Mouse (Mus musculus) megakaryocyte progenitor cell, adult 5-6 weeks (primary cell): ENCODE measurements around the gene Cnih3. TPM values are rescaled to one million over a fixed set of nuclear protein-coding genes. Genes with fewer than 3 reads are reported as not detected.

ENCODE experiments used
- total RNA-seq, 2 experiments: library from RNA; stranded (forward) in 1 of 2; stranded (reverse) in 1 of 2; fragments of 157-497, 149-512 nt in 1 of 2; fragments of 200-1000 nt in 1 of 2; gene quantifications; 2 replicates each; pipeline versions ENCODE4 v1.2.3 to v1.2.4; 2015 to 2017

Cnih3 gene
- total RNA-seq, 2 experiments from 2014 or later, result not detected

Other genes with a start within 250 kb of the Cnih3 start
- gene Nvl, start 208.4 kb upstream of the Cnih3 start, total RNA-seq (2015), result 28.9 and 38.0 TPM in 2 replicates
- 24.7 and 26.5 TPM in 2 replicates for gene Nvl, start 208.4 kb upstream of the Cnih3 start, total RNA-seq (2017)
- gene Cnih4, start 207.9 kb upstream of the Cnih3 start, total RNA-seq (2015), result 72.4 and 116 TPM in 2 replicates
- 79.1 and 145 TPM in 2 replicates for gene Cnih4, start 207.9 kb upstream of the Cnih3 start, total RNA-seq (2017)
- gene Wdr26, start 140.6 kb upstream of the Cnih3 start, total RNA-seq (2015), result 124 and 137 TPM in 2 replicates
- 105 and 114 TPM in 2 replicates for gene Wdr26, start 140.6 kb upstream of the Cnih3 start, total RNA-seq (2017)
- gene Ccdc121, start 158.8 kb downstream of the Cnih3 start, total RNA-seq (2015), result not detected in 2 replicates
- not detected in 2 replicates for gene Ccdc121, start 158.8 kb downstream of the Cnih3 start, total RNA-seq (2017)
- gene Dnah14, start 223.9 kb downstream of the Cnih3 start, total RNA-seq (2015), result not detected in 2 replicates
- gene Dnah14, start 223.9 kb downstream of the Cnih3 start, total RNA-seq (2017), result 1.7 and 2.5 TPM in 2 replicates